Mouse (Mus musculus) lung, adult 2 months (tissue): ENCODE data around the gene Ap2b1.

ENCODE experiments used
- CTCF ChIP-seq: fragments of 200-500 bp; IDR thresholded peaks from 2 replicates; pipeline ENCODE4 v1.5.1; 2011; ENCODE audit warnings: mild to moderate bottlenecking, low read length, control low read depth; ENCODE audit not compliant: insufficient read depth
- POLR2A ChIP-seq: fragments of 200-500 bp; IDR thresholded peaks from 2 replicates; pipeline ENCODE4 v1.6.1; 2011; ENCODE audit warnings: low read depth, mild to moderate bottlenecking, control low read depth, low read length, borderline replicate concordance; ENCODE audit errors: extremely low read depth

DNA sequence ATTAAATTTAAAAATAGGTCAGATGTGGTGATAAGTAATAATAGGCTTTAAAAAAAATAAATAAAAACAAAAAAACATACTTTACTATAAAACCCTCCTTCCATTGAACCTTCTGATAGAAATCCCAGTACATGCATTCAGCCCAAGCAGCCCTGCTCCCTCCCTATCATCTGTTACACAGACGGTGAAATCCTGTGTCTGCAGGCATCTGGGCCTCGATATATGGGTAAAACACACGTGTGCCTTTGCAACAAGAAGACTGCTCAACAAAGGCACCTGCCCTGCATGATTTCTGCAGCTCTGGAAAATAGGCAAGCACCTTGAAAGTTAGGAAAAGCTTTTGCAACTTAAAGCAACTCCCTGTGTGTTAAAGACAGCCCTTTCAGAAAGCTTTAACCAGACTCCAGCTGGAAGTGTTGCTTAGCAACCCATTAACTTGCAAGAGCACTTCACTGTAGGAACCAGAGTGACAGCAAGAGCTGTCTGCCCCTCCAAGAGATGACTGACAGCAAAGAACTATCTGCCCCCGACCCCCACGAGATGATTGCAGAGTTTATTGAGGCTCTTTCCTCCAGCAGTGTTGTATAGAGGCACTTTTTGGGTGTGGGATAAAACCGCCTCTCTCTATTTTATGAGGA, 96.1 kb downstream of the Ap2b1 start:
- TF ChIP-seq POLR2A = no peak
- TF ChIP-seq CTCF = no peak
